Mouse (Mus musculus) thymus, postnatal 36 days (tissue): ENCODE results near the gene Eef2.
"Not testable (repeated sequence)": the region's sequence is repeated elsewhere in the genome, so short reads cannot be mapped to it uniquely, and the experiment has no call there.

Experiments used
- DNase-seq, 2 experiments: peaks; one replicate each; pipeline ENCODE4 v3.0.0; 2022; ENCODE audit warnings: mixed read lengths in 2 of 2

Gene Eef2

DNA sequence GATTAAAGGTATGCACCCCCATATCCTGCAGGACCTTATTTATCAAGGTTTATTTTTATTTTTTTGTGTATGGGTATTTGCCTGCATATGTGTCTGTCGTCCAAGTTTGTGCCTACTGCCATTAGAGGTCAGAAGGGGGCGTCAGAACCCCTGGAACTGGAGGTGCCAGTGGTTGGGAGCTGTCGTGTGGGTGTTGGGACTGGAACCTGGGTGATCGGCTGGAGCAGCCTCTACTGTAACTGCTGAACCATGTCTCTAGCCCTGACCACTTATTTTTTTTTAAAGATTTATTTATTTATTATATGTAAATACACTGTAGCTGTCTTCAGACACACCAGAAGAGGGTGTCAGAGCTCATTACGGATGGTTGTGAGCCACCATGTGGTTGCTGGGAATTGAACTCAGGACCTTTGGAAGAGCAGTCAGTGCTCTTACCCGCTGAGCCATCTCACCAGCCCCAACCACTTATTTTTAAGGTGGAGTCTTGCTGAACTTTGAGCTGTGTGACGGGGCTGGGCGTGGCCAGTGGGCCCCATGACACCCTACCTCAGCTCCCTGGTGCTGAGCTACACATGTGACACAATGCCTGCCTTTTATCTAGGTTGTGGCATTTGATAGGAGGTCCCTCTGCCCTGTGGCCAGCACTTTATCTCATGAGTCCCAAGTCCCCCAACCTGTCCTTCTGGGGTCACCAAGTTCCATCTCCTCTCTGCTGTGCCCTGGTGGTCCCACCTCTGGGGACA lies 26.7 kb downstream of the Eef2 start:
- DNase-seq, result no peak

- no peak for DNase-seq
Measured at GRCm38 (mm10) chr10:81204137-81204536, 27.7 kb downstream of the Eef2 start.

DNA sequence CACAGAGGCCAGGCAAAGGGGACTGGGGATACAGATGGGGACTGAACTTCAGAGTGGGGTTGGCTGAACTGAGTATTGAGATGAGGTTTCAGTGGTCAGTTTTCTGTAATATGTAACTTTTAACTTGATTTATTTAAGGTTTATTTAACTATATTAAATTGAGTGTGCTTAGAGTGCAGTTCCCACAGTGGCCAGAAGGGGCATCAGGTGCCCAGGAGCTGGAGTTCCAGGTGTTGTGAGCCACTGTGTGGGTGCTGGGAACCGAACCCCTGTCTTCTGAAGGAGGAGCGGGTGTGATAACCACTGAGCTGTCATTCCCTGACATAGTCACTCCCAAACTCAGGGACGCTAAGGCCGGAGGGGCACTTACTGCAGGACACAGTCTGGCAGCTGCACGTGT lies 33.7 kb downstream of the Eef2 start:
- no peak for DNase-seq

DNA sequence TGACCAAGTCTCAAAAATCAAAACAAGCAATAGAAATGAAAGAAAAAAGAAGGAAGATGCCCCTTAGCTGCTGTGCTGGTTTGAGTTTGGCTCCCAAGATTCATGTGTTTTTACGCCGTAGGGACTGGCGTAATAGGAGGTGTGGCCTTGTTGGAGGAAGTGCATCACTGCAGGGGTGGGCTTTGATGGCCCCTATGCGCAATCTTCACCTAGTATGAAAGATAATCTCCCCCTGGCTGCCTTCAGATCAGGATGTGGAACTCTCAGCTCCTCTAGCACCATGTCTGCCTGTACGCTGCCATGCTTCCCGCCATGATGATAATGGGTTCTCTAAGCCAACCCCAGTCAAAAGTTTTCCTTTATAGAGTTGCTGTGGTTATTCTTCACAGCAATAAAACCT lies 39.8 kb downstream of the Eef2 start:
- no peak for DNase-seq

DNA sequence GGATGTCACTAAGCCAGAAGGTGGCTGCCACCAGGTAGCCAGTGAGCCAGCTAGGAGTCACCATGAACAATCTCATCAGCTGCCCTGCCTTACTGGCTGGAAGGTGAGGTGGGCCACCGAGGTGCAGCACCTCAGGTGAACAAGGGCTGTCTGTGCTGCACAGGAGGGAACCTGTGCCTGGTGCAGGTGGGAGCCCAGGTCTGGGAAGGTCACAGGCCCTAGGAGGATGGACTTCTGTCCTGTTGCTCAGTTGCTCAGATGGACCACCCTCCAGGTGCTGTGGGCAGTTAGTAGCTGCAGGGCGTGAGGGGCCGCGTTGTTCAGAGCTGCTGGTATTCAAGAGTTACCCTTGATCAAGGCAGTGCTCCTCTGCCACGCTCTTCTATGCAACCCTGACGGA lies 40.4 kb downstream of the Eef2 start:
- DNase-seq, result no peak

GRCm38 (mm10) chr10:81217267-81217666 lies 40.8 kb downstream of the Eef2 start:
- DNase-seq, result peak in 1 of 2 experiments; percentile 34

DNA sequence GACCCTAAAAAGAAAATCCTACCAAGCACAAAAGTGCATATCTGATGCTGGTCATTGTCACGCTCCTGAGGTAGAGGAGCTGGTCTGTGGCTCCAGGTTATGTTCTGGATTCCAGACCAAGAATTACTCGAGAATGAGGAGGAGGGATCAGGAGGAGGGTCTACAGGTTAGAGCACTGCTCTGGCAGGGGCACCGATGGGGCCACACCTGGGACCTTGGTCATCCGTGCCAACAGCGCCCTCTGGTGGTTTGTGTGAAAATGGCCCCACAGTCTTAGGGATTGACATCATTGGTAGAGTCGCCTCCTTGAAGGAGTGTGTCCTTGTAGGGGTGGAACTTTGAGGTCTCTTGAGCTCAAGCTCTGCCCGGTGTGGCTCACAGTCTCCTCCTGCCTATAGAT lies 41.5 kb downstream of the Eef2 start:
- peak; percentile 72 to 76 for DNase-seq

DNA sequence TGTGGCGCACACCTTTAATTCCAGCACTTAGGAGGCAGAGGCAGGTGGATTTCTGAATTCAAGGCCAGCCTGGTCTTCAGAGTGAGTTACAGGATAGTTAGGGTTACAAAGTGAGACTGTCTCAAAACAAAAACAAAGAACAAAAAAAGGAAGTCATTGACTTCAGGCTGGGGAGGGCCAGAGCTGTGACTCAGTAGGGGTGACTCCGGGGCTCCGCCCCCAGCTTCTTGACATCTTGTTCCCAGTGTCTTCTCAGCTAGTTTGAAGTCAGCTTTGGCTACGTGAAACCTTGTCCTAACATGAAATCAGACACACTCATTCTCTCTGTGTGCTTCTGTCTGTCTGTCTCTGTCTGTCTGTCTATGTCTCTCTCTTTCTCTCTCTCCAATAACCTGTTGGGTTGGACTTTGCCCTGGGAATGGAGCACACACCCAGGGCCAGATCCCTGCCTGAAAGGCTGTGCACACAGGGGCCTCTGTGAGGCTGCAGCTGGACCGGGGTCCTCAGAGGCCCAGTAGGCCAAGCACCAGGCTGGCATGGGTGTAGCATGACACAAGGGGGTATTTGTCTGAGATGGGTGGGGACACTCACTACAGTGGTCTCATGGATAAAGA lies 45.1 kb downstream of the Eef2 start:
- no peak for DNase-seq

- not testable (repeated sequence) for DNase-seq
Measured at GRCm38 (mm10) chr10:81223731-81224130, 47.3 kb downstream of the Eef2 start.

DNA sequence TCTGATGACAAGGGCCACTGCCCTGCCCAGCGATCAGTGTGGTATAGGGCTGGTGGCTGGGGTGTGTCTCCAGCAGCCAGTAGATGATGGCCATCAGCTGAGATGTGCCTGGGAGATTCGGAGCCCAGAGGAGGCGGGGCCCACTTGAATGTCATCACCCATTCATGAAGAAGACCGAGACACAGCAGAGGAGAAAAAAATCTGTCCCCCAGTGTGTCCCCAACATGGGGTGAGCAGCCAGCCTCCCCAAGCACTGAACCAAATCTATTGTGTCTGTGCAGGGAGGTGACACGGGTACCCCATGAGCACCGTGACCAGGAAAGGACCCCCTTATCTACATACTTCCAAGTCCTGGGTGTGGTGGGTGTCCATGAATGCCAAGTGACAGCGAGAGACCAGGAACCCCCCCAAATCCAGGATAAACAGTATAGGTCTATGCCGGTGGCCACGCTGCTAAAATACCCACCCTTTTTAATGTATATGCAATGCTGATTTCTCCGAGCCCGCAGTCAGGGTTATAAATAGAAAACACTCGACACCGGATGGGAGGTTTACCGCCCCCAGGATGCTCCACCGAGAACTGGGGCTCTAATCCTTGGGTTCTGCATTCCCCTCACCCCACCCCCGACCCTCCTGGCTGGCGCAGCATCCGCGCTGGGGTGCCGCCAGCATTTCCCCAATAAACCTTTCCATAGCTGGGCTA lies 53.5 kb downstream of the Eef2 start:
- peak in 1 of 2 experiments; percentile 42 for DNase-seq

DNA sequence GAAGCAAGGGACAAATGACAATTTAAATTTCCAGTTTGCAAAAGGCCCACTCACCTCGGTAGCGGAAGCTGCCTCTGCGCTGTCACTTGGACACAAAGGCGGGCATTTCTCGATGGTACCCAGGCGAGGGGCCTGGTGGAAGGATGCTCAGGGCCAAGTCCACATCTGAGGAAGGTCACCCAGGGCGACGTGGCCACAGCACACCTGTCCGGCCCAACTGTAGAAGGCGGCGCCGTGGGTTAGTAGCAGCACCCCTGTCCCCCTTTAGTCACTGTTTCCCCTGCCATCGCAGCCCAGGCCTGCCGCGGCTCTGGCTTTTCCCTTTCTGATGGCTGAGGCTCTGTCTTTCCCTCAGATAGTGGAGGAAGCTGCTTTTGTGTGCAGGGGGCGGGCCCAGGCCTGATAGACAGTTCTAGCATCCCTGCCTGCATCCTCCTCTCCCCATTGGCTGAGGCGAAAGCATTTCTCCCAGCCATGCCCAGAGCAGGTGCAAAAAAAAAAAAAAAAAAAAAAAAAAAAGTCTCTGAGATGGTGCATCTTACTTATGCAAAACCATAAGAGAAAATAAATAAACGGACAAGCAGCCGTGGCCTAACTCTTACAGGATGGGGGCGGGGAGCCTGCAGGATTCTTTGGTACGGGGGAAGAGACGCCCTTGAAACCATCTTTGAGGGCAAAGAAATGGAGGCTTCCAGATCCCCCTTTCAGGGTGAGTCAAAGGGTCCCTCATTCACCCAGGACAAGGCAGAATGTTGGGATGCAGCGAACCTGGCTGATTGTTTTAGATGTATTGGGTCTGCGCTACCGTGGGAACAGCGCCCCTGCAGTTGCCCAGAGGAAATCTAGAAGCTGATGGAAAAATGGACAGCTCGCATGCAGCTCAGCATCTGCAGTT lies 54.3 kb downstream of the Eef2 start, which contains the start of gene Atcay:
Gene Atcay (minus strand): TSS at position 396 of the 895 bp plus-strand sequence.
- peak in 1 of 2 experiments; percentile 55 for DNase-seq

DNA sequence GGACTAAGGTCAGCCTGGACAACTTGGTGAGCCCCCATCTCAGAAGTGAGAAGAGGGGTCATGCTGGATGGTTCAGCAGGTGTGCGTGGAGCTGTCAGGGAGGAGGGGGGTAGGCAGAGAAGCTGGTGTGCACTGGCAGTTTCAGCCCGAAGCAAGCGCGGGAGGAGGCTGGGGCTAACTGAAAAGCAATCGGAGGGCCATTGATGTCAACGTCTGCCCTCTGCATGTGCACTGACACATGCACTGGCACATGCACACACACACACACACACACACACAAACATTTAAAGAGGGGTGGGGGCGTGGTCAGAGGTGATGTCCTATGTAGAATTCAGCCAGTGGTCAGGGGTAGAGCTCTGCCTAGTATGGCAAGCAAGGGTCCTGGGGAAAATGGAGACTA lies 55.0 kb downstream of the Eef2 start:
- no peak for DNase-seq
